Mouse (Mus musculus) thymus, adult 18-20 months (tissue): ENCODE measurements around the gene Tnfrsf13c.

Experiments used
- DNase-seq, 2 experiments: peaks; one replicate each; pipeline ENCODE4 v3.0.0; 2022; ENCODE audit warnings: mixed read lengths in 2 of 2

The Tnfrsf13c gene

GRCm38 (mm10) chr15:82229542-82230045 lies 5.4 kb upstream of the Tnfrsf13c start:
- no peak for DNase-seq

DNA sequence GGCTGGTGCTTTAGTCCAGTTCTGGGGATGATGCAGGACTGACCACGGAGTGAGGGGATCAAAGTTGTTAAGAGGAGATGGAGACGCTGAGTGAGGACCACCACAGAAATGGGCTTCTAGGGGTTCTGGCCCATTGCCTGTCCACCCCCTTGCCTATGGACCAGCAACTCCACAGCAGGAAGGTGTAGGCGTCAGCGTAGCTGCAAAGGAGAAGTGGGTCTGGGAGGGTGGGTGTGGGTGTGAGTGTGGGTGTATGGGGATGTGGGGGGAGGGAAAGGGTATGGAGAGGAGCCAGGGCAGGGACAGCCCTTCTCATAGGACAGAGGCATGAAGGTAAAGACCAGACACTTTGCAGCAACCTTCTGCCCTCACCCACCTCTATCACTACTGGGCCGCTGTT lies 1.6 kb upstream of the Tnfrsf13c start:
- DNase-seq = no peak

DNA sequence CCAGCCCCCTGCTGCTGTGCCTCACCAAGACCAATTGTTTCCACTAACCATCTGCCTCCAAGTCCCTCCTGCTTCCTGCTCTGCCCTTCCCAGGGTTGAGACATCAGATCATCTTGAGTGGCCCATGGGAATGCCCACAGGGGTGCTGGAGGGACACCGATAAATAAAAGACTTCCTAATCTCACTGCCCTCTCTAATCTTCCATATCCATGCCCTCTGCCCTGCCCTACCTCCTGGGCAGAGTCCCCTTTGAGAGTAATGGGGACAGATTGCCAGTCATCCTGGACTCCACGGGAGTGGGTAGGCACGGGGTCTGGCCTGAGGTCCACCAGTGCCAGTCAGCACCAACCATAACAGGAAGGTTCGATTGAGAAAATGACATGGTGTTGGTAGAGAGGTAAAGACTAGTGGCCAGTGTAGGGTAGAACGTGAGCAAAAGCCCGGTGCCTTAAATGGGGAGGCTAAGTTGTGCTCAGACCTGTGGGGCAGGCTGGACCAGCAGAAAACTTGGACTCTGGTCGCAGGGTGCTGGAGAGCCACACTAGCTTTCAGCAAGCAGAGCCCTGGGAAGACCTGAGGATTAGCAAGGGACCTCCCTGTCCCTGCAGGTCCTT lies 540 bp upstream of the Tnfrsf13c start:
- DNase-seq = no peak

DNA sequence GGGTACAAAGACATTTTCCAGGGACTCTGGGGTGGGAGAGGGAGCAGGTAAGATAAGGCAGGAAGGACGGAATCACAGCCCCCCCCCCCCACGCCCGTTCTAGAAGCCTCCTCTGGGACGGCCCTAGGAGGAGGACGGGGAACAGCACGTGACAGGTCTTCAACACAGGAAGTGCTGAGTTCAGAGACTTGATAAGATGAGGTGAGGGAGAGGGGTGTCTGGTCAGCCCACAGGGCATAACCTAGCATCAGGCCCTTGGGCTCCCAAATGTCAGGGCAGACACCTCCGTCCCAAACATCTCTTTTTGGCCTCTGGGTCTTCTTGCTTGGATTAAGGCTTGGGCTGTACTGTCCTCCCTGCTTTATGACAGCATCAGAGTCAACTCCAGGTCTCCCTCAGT lies 918 bp downstream of the Tnfrsf13c start:
- DNase-seq = no peak

GRCm38 (mm10) chr15:82221104-82221860 lies 2.9 kb downstream of the Tnfrsf13c start:
- DNase-seq = no peak

DNA sequence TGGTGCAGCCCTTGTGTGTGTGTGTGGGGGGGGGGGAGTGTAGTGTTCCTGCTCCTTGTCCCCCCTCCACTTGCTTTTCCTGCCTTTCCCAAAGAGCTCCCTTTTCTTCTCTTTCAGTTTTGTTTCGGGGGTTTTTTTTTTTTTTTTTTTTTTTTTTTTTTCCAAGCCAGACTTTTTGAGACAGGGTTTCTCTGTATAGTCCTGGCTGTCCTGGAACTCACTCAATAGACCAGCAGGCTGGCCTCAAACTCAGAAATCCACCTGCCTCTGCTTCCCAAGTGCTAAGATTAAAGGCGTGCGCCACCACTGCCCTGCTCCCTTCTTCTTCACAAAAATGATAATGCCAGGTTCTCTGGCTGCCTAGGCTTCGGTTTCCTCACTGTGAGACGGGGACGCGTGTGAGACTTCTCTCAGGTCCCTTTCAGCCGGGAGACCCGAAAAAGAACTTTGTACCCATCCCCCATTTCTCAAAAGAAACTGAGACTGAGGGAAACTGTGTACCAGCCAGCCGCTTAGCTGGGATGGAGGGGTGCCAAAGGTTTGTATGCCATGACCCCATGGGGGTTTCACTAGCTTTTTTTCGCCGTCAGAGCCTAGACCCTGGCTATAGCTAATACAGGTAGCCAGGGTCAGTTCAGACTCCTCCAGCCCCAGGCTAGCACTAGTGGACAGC lies 4.0 kb downstream of the Tnfrsf13c start:
- DNase-seq = no peak

GRCm38 (mm10) chr15:82218778-82219666 lies 5.1 kb downstream of the Tnfrsf13c start:
- peak in 1 of 2 experiments; percentile 39 for DNase-seq

- no peak for DNase-seq
Measured at GRCm38 (mm10) chr15:82217980-82218379, 6.2 kb downstream of the Tnfrsf13c start.

DNA sequence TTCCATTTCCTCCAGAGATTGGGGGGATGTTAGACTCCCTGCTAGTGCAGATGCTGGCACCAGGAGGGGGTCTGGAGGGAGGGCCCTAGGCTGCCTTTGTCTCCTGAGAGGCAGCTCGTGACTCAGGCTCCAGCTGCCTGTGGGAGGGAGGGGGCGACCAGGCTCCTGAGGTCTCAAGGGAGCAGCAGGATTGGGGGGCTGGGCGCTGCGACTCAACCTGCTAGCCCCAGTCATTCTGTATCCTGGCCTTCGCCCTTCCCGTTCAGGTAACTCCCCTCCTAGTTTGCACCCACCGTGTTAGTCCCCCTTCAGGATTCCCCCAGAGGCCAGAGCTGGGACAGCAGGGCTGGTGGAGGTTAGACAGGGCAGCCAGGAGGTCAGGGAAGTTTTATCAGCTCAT lies 7.1 kb downstream of the Tnfrsf13c start:
- DNase-seq = no peak

- no peak for DNase-seq
Measured at GRCm38 (mm10) chr15:82216142-82216827, 7.9 kb downstream of the Tnfrsf13c start.

DNA sequence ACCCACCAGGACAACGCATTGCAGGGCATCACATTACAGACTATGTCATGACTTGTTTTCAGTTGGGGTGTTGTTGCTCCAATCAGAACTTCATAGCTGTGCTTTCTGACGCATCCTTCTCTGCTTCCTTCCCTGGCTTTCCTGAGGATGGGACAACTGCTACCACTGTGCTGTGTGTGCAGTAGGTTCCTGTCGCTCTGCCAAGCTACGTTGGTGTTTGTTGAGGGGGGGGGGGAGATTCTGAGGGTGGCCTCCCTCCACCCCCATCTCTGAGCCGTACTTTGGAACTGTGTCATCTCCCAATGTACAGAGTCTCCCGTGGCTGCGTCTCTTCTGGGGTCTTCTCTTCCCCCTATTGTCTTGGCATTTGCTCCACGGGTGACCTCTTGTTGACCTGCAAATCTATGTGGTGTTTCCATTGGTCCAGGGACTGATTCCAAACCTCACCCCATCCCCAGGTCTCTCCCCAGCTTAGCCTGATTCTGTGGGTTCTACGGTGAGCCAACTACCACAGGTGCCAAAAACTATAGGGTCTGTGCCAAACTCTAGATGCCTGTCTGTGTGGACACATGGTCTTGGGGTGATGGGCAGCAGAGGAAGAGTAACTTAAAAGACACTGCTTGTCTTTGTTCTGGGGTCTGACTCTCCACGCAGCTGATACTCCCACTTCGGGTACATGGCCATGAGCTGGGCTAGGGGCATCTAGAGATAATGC lies 8.7 kb downstream of the Tnfrsf13c start:
- DNase-seq = no peak

GRCm38 (mm10) chr15:82213222-82213621 lies 10.9 kb downstream of the Tnfrsf13c start:
- no peak for DNase-seq

GRCm38 (mm10) chr15:82212752-82213063 lies 11.5 kb downstream of the Tnfrsf13c start, which contains the start of gene Shisa8:
Gene Shisa8, minus strand, starts transcription at chr15:82212815.
- DNase-seq = no peak

DNA sequence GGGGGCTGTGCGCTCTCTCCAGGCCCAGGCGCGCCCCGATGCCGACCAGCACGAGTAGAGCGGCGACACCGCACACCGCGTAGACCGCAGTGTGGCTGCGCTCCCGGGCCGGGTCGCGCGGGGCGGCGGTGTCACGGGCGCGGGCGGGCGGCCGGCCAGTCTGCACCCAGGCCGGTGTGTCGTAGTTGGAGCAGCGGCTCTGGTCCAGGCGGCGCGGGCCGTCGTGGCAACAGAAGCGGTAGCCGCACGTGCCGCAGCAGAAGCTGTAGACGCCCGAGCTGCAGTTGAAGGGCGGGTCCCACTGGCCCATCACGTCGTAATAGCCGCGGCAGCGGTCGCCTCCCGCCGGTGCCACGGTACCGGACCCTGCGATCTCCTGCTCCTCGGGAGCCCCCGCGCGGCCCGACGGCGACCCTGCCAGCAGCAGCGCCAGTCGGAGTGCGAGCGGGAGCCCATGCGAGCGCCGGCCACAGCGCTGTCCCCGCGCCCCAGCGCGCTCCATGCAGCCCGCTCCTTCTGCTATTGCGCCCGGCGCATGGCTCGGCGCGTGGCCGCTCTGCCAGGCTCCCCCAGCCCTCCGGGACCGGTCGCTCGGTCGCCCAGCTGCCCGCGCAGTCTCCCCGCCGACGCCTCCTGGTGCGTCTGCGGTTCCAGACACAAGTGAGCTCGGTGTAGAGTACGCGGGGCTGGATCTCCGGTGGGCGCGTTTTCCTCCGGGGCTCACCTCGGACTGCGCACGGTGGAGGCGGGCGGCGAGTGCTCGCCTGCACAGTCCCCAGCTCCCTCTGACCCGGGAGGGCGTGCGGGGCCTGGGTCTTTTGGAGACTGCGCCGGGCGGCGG lies 12.0 kb downstream of the Tnfrsf13c start:
- DNase-seq = no peak

DNA sequence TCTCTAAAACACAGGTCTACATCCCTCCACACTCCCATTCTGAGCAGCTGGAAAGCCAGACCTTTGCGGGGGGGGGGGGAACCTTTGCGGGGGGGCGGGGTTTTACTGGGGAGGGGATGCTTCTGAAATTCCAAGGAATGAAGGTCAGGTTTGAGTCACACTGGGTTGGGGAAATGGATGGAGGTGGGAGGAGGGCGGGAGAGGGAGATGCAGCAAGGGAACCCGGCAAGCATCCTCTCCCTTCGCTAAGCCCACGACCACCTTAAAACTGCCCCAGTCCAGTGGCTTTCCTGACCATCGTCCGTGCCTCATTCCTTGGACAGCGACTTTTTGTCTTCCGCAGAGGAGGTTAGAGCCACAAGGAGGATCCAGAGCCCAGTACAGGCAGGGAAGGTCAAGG lies 12.9 kb downstream of the Tnfrsf13c start:
- no peak for DNase-seq

DNA sequence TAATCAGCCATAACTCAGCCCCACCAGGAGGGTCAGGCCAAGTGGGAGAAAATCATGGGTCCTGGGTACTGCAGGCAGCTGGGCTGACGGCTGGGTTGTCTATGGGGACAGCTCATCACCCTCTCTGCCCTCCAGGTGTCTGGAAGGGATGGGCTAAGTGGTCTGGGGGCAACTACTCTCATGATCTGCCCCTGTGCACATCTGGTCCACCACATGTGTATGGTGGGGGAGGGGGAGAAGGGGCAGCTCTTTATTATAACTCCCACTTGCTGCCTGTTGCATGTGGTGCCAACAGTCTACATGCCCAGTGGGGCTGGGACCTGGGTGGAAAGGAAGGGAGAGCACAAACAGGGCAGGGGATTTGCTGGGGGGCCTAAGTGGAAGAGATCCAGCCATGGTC lies 13.4 kb downstream of the Tnfrsf13c start:
- no peak for DNase-seq

DNA sequence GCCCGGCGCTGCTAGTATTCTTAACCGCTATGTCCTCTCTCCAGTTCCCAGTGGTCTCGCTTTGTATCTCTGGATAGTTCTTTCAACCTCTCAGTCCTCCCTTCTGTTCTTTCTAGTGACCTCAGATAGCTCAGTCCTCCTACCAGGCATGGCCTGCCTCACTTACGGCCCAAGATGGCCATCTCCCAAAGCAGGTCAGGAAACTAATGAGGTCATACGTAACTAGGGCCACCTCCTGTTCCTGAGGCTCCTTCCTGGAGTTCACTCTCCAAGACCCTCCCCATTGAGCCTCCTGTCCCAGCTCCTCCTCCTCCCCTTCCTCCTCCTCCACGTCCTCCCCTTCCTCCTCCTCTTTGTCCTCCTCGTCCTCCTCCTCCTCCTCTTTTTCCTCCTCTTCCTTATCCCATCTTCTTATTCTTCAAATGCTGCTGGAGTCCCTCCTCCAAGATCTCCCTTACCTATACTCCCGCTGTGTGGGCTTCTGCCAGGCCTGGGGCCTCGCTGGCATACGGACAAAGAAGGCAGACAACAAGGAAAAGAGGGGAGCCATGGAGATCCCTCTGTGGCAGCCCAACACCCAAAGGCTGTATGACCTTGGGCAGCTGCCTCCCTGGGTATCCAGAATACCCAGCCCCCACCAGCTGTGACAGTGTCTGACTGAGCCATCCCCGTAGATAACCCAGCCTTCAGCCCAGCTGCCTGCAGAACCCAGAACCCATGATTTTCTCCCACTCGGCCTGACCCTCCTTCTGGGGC lies 14.7 kb downstream of the Tnfrsf13c start:
- no peak for DNase-seq

DNA sequence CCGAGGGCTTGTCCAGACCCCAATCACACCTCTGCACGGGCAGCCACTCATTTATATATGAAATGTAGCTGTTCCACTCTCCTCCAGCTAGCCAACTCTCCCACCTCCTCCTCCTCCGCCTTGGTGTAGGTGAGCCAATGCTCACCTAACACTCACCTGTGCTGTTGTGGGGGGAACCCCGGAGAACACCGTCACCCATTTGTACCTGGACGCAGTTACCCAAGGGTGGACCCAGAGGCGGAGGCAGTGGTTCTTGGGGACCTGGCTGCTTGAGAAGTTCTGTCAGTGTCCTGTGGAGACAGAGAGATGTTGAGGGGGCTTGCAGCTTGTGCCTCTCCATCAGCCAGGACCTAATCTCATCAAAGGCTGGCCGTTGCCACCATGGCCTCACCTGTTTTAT lies 15.9 kb downstream of the Tnfrsf13c start:
- DNase-seq = no peak

- no peak for DNase-seq
Measured at GRCm38 (mm10) chr15:82207504-82208219, 16.5 kb downstream of the Tnfrsf13c start.
